Mouse (Mus musculus) ES-Bruce4 (cell line): Measurements from ENCODE around the gene Fads2. TPM values are rescaled to one million over a fixed set of nuclear protein-coding genes. Genes with fewer than 3 reads are reported as not detected.

Source experiments
- H3K27ac ChIP-seq: 2 replicates; pipeline ENCODE4 v1.5.1; 2012; ENCODE audit warnings: low read length, inconsistent platforms; ENCODE audit not compliant: insufficient read depth
- H3K27me3 ChIP-seq: 2 replicates; pipeline ENCODE4 v1.6.1; 2012; ENCODE audit warnings: mild to moderate bottlenecking, low read length, inconsistent platforms; ENCODE audit not compliant: control insufficient read depth, poor library complexity, insufficient read depth, severe bottlenecking
- H3K36me3 ChIP-seq: 2 replicates; pipeline ENCODE4 v1.6.1; 2012; ENCODE audit warnings: inconsistent platforms, mild to moderate bottlenecking, low read length, moderate library complexity; ENCODE audit not compliant: control insufficient read depth, poor library complexity, insufficient read depth, severe bottlenecking
- H3K4me1 ChIP-seq: one replicate; pipeline ENCODE4 v1.8.1; 2011; ENCODE audit warnings: low read length; ENCODE audit not compliant: control insufficient read depth, insufficient read depth
- H3K4me3 ChIP-seq: 2 replicates; pipeline ENCODE4 v1.5.1; 2011; ENCODE audit warnings: low read depth, mild to moderate bottlenecking, low read length
- H3K9ac ChIP-seq: 2 replicates; pipeline ENCODE4 v1.6.1; 2012; ENCODE audit warnings: low read depth, mild to moderate bottlenecking, inconsistent platforms; ENCODE audit not compliant: poor library complexity, severe bottlenecking
- H3K9me3 ChIP-seq: replicated peaks from 2 replicates; pipeline ENCODE4 v1.6.1; 2012; ENCODE audit warnings: mild to moderate bottlenecking, low read length, inconsistent platforms; ENCODE audit not compliant: control insufficient read depth, poor library complexity, insufficient read depth, severe bottlenecking
- CTCF ChIP-seq: IDR thresholded peaks from one replicate; pipeline ENCODE4 v1.8.1; 2011; ENCODE audit warnings: low read depth, low read length
- EP300 ChIP-seq: IDR thresholded peaks from 2 replicates; pipeline ENCODE4 v1.6.1; 2011; ENCODE audit warnings: low read depth, low read length; ENCODE audit not compliant: insufficient read depth
- POLR2A ChIP-seq: IDR thresholded peaks from one replicate; pipeline ENCODE4 v1.8.1; 2011; ENCODE audit warnings: low read length; ENCODE audit not compliant: insufficient read depth
- polyA plus RNA-seq: library from polyadenylated mRNA; stranded (reverse); fragments of >200 nt; gene quantifications from 2 replicates; pipeline ENCODE4 v1.2.4, GENCODE M21; 2011; ENCODE audit warnings: low read depth; ENCODE audit not compliant: missing spikeins, insufficient read depth, insufficient read length

Fads2 gene
- polyA plus RNA-seq, 1 experiment, result 104 TPM

DNA sequence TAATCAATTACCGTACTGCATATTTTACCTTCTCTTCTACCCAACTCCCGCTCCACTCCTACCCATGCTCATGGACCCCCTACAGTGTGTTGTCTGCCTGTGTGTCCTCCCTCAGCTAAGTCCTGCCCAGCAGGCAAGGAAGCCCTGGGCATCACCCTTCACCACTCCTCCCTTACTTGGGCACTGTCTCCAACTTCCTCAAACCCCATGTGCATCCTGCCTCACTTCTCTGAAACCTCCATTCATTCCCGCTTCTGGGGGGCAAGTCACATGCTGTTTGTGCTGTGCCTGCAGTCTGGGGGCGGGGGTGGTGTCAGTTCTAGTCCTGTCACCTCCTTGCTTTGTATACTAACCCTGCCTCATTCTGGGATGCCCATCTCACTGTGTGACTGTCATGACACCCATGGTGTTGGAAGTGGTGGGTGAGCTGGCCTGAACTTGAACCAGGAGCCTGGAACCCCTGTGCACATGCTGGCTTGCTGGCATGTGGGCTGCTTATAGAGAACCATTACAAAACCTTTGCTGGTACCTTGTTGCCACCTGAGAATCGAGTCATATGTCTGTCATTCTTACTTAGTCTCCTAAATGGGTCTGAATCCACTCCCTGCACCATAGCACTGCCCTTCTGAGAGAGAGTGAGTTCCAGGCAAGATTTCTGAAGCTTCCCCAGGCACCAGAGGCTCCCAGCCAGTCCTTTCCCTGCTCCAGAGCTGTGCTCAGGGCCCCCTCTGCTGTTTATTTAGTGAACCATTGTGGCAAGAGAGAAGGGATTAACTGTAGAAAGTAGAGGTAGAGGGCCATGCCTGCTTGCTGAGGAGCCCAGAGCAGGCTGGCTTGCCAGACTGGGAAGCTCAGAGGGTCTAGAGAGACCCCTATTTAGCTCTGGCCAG is 78.9 kb downstream of the Fads2 start:
- Histone ChIP-seq H3K4me1 (peaks cover 3% of the 10 kb centered on the region), H3K27ac (no peak overlapping the region), H3K36me3 (no peaks in the 10 kb centered on the region), H3K9me3 (no peaks in the 10 kb centered on the region), H3K27me3 (no peaks in the 10 kb centered on the region), H3K9ac (no peak overlapping the region), H3K4me3 (no peak overlapping the region)
- TF ChIP-seq EP300 (no peak), CTCF (peak; percentile 44), POLR2A (no peak)

DNA sequence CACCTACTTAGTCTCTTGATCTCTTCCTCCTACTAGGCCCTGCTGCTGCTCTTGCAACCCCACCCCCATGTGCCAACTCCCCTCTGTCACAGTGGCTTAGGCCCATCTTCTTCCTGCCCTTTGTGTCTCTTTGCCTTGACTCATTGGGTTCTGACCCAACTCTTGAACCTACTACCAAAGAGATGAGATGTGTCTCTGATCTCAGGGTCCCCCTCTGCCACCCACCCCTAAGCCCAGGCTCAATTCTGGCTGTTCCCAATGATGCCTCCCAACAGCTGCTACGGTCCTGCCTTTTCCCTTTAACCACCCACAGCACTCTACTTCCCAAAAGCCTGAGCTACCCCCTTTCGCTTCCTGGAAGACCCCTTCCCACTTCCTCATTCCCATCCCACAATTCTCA is 79.6 kb downstream of the Fads2 start:
- H3K4me1 ChIP-seq, result peaks cover 3% of the 10 kb centered on the region
- no peak overlapping the region for H3K27ac ChIP-seq
- no peaks in the 10 kb centered on the region for H3K27me3 ChIP-seq
- H3K9ac ChIP-seq, result no peak overlapping the region
- no peak overlapping the region for H3K4me3 ChIP-seq
- H3K36me3 ChIP-seq, result no peaks in the 10 kb centered on the region
- TF ChIP-seq CTCF (no peak), POLR2A (no peak), EP300 (no peak)
- H3K9me3 ChIP-seq, result no peaks in the 10 kb centered on the region

DNA sequence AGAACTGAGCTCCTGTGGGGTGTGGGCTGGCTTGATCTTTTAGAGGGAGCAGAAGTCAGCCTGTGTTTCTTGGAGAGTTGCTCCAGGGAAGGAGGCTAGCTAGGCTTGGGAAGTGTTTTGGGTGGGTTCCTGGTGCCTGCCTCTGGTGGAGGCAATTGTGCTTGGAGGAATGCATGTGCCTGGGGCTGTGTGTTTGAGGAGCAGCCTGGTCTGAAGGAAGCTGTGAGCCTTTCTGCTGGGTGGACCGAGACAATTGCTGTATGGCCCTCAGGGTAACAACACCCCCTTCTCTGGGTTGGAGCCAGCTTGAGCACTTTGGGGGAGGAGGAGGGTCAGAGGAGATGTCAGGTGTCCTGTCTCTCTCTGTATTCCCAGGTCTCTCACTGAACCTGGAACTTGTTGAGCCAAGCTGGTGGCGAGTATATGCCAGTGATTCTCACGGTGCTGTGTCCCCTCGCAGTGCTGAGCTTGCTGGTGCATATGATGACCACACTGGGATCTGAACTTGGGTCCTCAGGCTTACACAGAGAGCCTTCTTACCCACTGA is 82.3 kb downstream of the Fads2 start:
- TF ChIP-seq POLR2A, result no peak
- no peak for TF ChIP-seq CTCF
- peak; percentile 73; the same call in 1 of the 2 replicates for TF ChIP-seq EP300
- Histone ChIP-seq H3K9ac (no peak overlapping the region), H3K9me3 (no peaks in the 10 kb centered on the region), H3K4me3 (peak overlapping the region; percentile 60), H3K4me1 (peaks cover 7% of the 10 kb centered on the region), H3K27ac (no peak overlapping the region), H3K27me3 (no peaks in the 10 kb centered on the region), H3K36me3 (no peaks in the 10 kb centered on the region)

DNA sequence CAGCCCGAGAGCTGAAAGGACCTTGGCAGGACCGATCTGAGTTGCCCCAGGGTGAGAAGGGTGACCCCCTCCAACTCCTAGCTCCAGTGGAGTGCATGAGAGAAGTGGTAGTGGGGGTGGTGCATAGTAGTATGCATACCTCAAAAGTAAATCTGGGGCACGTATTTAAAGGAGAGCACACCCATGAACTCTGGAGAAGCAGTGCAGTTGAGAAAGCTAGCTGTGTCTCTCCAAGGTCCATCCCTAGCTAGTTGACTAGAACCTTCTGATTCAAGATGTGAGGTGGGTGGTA is 83.1 kb downstream of the Fads2 start:
- H3K27ac ChIP-seq, result no peak overlapping the region
- no peak for TF ChIP-seq EP300
- no peak for TF ChIP-seq POLR2A
- H3K4me3 ChIP-seq, result peak overlapping the region; percentile 60
- H3K27me3 ChIP-seq, result no peaks in the 10 kb centered on the region
- H3K36me3 ChIP-seq, result no peaks in the 10 kb centered on the region
- H3K9ac ChIP-seq, result no peak overlapping the region
- H3K9me3 ChIP-seq, result no peaks in the 10 kb centered on the region
- H3K4me1 ChIP-seq, result peaks cover 7% of the 10 kb centered on the region

DNA sequence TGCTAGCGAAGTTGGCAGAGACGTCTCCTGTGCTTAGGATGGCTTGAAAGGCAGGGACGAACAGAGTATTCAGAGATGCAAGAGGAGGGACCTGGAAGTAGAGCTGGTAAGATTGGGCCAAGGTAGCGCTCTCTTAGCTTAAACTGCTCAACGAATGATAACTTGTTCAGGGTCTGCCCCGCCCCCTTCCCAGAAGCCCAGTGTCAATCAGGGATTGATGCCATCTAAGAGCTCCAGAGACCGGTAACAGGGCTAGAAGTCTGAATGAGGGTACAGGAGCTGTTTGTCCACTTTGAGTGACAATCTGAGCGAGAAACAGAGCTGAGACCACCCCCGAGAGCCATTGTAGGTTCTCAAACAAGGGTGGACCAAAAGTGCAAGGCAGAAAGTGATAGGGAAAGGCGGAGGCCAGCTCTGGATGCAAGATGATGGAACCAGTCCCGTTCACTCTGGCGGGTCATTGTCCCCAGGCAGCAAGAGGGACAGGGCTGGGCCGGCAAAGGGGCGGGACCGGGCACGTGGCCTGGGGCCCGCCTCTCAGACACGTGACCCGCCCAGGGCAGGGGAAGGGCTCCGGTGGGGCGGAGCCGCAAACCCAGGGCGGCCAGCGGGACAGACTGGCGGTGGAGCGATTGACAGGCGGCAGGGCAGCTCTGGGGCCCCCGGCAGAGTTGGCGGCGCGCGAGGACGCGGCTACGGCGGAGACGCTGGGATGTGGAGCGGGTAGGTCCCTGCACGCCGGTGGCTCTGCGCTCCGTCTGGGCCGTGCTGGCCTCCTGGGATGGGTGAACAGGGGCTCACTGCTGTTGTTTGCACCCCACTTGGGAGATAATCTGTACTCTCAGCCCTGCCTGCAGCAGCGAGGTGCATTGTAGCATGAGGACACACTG is 83.7 kb downstream of the Fads2 start:
- H3K4me1 ChIP-seq, result peaks cover 7% of the 10 kb centered on the region
- H3K36me3 ChIP-seq, result no peaks in the 10 kb centered on the region
- H3K4me3 ChIP-seq, result peak overlapping the region; percentile 60
- H3K27ac ChIP-seq, result no peak overlapping the region
- no peaks in the 10 kb centered on the region for H3K27me3 ChIP-seq
- no peaks in the 10 kb centered on the region for H3K9me3 ChIP-seq
- no peak overlapping the region for H3K9ac ChIP-seq
- TF ChIP-seq CTCF (no peak), EP300 (peak; percentile 58), POLR2A (peak; percentile 60)

DNA sequence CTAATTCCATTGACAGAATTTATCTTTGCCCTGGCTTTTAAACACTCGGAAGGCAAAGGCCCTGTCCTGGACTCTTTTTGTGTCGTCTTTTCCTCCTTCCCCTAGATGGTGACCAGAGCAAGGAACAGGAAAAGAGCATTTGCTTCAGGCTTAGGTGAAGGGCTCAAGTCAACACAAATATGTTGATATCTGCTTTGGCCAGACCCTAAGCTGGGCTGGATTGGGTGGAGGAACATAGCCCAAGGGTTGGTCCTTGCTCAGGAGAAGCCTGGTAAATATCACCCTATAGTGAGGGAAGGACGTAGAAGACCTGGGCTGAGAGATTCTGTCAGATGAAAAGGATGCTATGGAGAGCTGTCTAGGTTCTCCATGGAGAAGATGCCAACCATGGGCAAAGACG is 85.4 kb downstream of the Fads2 start:
- Histone ChIP-seq H3K36me3 (no peaks in the 10 kb centered on the region), H3K27me3 (no peaks in the 10 kb centered on the region), H3K4me1 (peaks cover 10% of the 10 kb centered on the region), H3K9ac (no peak overlapping the region), H3K9me3 (no peaks in the 10 kb centered on the region), H3K27ac (no peak overlapping the region), H3K4me3 (no peak overlapping the region)
- TF ChIP-seq POLR2A, result no peak
- no peak for TF ChIP-seq EP300
- TF ChIP-seq CTCF, result no peak
